Mouse (Mus musculus) limb, embryonic 14.5 days (tissue): Measurements from ENCODE around the gene Gabrb1. TPM values are rescaled to one million over a fixed set of nuclear protein-coding genes. Genes with fewer than 3 reads are reported as not detected.

Source experiments
- ATAC-seq: fragments of 200-750 bp; cut with Nextera tagmentation; 2 replicates; pipeline ENCODE4 v1.8.0; 2017; ENCODE audit warnings: low read depth, moderate number of reproducible peaks, moderate TSS enrichment; ENCODE audit not compliant: low FRiP score
- DNase-seq: peaks from one replicate; pipeline ENCODE4 v3.0.0-alpha.2; 2015; ENCODE audit warnings: low spot score
- H3K27ac ChIP-seq: fragments of 300-500 bp; sonication (generic); replicated peaks from 2 replicates; pipeline ENCODE4 v1.5.1; 2014; ENCODE audit warnings: low read depth, mild to moderate bottlenecking, low read length, moderate library complexity, mixed read lengths
- H3K27me3 ChIP-seq: fragments of 300-500 bp; sonication (generic); 2 replicates; pipeline ENCODE4 v1.6.1; 2014; ENCODE audit warnings: low read length, mixed read lengths; ENCODE audit not compliant: control insufficient read depth, insufficient read depth
- H3K36me3 ChIP-seq: fragments of 300-500 bp; sonication (generic); 2 replicates; pipeline ENCODE4 v1.6.1; 2014; ENCODE audit warnings: mild to moderate bottlenecking, low read length, moderate library complexity, mixed read lengths; ENCODE audit not compliant: control insufficient read depth, insufficient read depth
- H3K4me1 ChIP-seq: fragments of 300-500 bp; sonication (generic); 2 replicates; pipeline ENCODE4 v1.6.1; 2014; ENCODE audit warnings: antibody characterized with exemption, low read length, mixed read lengths; ENCODE audit not compliant: control insufficient read depth, insufficient read depth
- H3K4me2 ChIP-seq: fragments of 300-500 bp; sonication (generic); replicated peaks from 2 replicates; pipeline ENCODE4 v1.6.1; 2014; ENCODE audit warnings: low read depth, mild to moderate bottlenecking, low read length, moderate library complexity; ENCODE audit not compliant: severe bottlenecking
- H3K4me3 ChIP-seq: fragments of 300-500 bp; sonication (generic); replicated peaks from 2 replicates; pipeline ENCODE4 v1.5.1; 2014; ENCODE audit warnings: low read length
- H3K9ac ChIP-seq: fragments of 300-500 bp; sonication (generic); 2 replicates; pipeline ENCODE4 v1.6.1; 2014; ENCODE audit warnings: mild to moderate bottlenecking, low read depth, low read length, moderate library complexity; ENCODE audit not compliant: severe bottlenecking
- H3K9me3 ChIP-seq: fragments of 300-500 bp; sonication (generic); 2 replicates; pipeline ENCODE4 v1.6.1; 2016; ENCODE audit warnings: low read length; ENCODE audit not compliant: control insufficient read depth
- POLR2A ChIP-seq: fragments of 200-500 bp; IDR thresholded peaks from 2 replicates; pipeline ENCODE4 v1.8.0; 2012; ENCODE audit warnings: inconsistent platforms, mild to moderate bottlenecking, moderate library complexity, borderline replicate concordance; ENCODE audit not compliant: insufficient read depth, insufficient read length; ENCODE audit errors: extremely low read depth
- WGBS: fragments of 180-500 bp; shearing (Covaris S2); extraction: QIAGEN DNeasy Blood & Tissue Kit; methylation state at CpG from one replicate; pipeline ENCODE4 v1.1.7; 2014; 5-methylcytosine and 5-hydroxymethylcytosine counted together
- polyA plus RNA-seq, 2 experiments: library from polyadenylated mRNA; depleted of rRNA in 1 of 2; stranded (reverse) in 1 of 2; unstranded in 1 of 2; fragments of >200 nt; fragmentation: Nextera tagmentation in 1 of 2; extraction: Ambion mirVana in 1 of 2; gene quantifications; 2 replicates each; pipeline versions ENCODE4 v1.2.1 to v1.2.3; 2012 to 2014

The Gabrb1 gene
- polyA plus RNA-seq, 2 experiments: 0.26 to 1.5 TPM

- DNase-seq: no peak
- ATAC-seq: no peak
- no peak for TF ChIP-seq POLR2A
- Histone ChIP-seq H3K36me3 (no peaks in the 10 kb centered on the region), H3K9me3 (no peaks in the 10 kb centered on the region), H3K4me3 (no peak overlapping the region), H3K27me3 (no peaks in the 10 kb centered on the region), H3K9ac (no peak overlapping the region), H3K4me1 (no peaks in the 10 kb centered on the region), H3K4me2 (no peak overlapping the region), H3K27ac (no peak overlapping the region)
- 88% methylated on average over 4 of the region's 4 CpGs for WGBS
Observed at GRCm38 (mm10) chr5:71976133-71976532, 318.2 kb downstream of the Gabrb1 start.

GRCm38 (mm10) chr5:71976571-71977061 is 318.7 kb downstream of the Gabrb1 start:
- Histone ChIP-seq H3K4me2 (no peak overlapping the region), H3K36me3 (no peaks in the 10 kb centered on the region), H3K9ac (no peak overlapping the region), H3K27ac (no peak overlapping the region), H3K9me3 (no peaks in the 10 kb centered on the region), H3K27me3 (no peaks in the 10 kb centered on the region), H3K4me3 (no peak overlapping the region), H3K4me1 (no peaks in the 10 kb centered on the region)
- peak; percentile 7 for DNase-seq
- no peak for TF ChIP-seq POLR2A
- 58% methylated on average over 5 of the region's 5 CpGs for WGBS
- ATAC-seq: no peak

GRCm38 (mm10) chr5:71986561-71986960 is 328.6 kb downstream of the Gabrb1 start:
- no peak for ATAC-seq
- no peaks in the 10 kb centered on the region for H3K36me3 ChIP-seq

DNA sequence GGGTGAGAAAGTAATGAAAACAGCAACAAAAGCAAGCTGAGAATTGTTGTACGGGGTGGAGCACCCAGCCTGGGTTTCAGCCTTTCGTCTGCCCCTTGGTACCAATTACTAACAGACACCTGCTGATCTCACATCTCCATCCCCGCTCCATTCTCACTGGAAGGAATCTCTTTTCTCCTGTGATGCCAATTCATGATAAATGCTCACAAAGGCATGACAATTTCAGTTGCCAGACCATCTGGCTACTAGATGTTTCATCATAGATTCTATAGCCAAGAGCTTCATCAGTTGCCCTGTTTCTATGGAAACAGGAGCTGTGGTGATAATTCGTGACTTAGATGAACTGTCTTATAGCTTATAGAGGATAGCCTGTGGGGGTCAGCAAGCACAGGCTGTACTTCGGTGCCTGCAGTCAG is 329.1 kb downstream of the Gabrb1 start:
- no peak overlapping the region for H3K9ac ChIP-seq
- no peak overlapping the region for H3K27ac ChIP-seq
- H3K27me3 ChIP-seq: no peaks in the 10 kb centered on the region
- no peaks in the 10 kb centered on the region for H3K4me1 ChIP-seq
- no peaks in the 10 kb centered on the region for H3K36me3 ChIP-seq
- ATAC-seq (no peak), DNase-seq (no peak)
- H3K4me2 ChIP-seq: no peak overlapping the region
- WGBS: 66% methylated on average over 5 of the region's 5 CpGs
- no peak overlapping the region for H3K4me3 ChIP-seq
- no peak for TF ChIP-seq POLR2A
- H3K9me3 ChIP-seq: no peaks in the 10 kb centered on the region

More at GRCm38 (mm10) chr5:71986561-71986960, 328.6 kb downstream of the Gabrb1 start:
- DNase-seq: no peak
- H3K4me2 ChIP-seq: no peak overlapping the region
- H3K27me3 ChIP-seq: no peaks in the 10 kb centered on the region
- H3K27ac ChIP-seq: no peak overlapping the region
- WGBS: 75% methylated on average over 1 of the region's 1 CpGs
- no peak overlapping the region for H3K9ac ChIP-seq
- no peak overlapping the region for H3K4me3 ChIP-seq
- H3K4me1 ChIP-seq: no peaks in the 10 kb centered on the region
- TF ChIP-seq POLR2A: no peak
- no peaks in the 10 kb centered on the region for H3K9me3 ChIP-seq

GRCm38 (mm10) chr5:71999466-71999865 is 341.6 kb downstream of the Gabrb1 start:
- H3K4me1 ChIP-seq: no peaks in the 10 kb centered on the region
- 74% methylated on average over 4 of the region's 4 CpGs for WGBS
- H3K4me2 ChIP-seq: no peak overlapping the region
- no peaks in the 10 kb centered on the region for H3K27me3 ChIP-seq
- ATAC-seq (no peak), DNase-seq (no peak)
- H3K27ac ChIP-seq: no peak overlapping the region
- H3K9ac ChIP-seq: no peak overlapping the region
- H3K9me3 ChIP-seq: no peaks in the 10 kb centered on the region
- H3K36me3 ChIP-seq: no peaks in the 10 kb centered on the region
- TF ChIP-seq POLR2A: no peak
- no peak overlapping the region for H3K4me3 ChIP-seq

DNA sequence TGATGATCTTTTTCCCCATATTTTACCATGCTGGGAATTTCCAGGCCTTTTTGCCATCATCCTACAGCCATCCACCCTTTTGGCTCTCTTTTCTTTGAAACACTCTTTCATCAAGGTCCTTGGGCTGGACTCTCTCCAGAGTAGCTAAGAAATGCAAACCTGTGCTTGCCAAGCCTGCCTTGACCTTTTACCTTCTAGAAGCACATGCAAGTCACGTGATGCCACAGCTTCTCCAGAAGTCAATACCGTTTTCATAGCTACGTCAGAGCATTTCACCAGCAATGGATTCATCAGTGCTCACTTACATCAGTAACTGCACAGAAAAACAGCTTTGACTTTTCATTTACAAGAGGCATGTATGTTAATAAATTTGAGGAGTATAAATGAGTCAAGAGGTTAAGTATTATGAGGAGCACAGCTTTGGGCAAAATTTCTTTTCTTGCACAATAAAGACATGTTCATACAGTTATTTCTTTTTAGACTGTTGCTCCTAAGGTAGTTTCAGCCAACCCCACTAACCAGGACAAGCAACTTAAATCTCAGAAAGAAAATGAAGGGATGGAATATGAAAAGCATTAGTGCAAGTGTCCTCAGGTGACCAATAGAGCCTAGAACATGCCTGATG is 346.0 kb downstream of the Gabrb1 start:
- no peak overlapping the region for H3K4me2 ChIP-seq
- H3K9me3 ChIP-seq: no peaks in the 10 kb centered on the region
- H3K36me3 ChIP-seq: no peaks in the 10 kb centered on the region
- no peak overlapping the region for H3K9ac ChIP-seq
- no peaks in the 10 kb centered on the region for H3K4me1 ChIP-seq
- ATAC-seq: no peak
- 81% methylated on average over 3 of the region's 3 CpGs for WGBS
- DNase-seq: no peak
- no peaks in the 10 kb centered on the region for H3K27me3 ChIP-seq
- H3K27ac ChIP-seq: no peak overlapping the region
- no peak overlapping the region for H3K4me3 ChIP-seq
- TF ChIP-seq POLR2A: no peak
